Mouse (Mus musculus) bone marrow, adult 2 months (tissue): ENCODE data around the gene Trcg1.

Source experiments
- CTCF ChIP-seq: fragments of 200-500 bp; IDR thresholded peaks from 2 replicates; pipeline ENCODE4 v1.5.1; 2011; ENCODE audit warnings: low read length, control low read depth; ENCODE audit not compliant: control insufficient read depth, insufficient read depth
- POLR2A ChIP-seq: fragments of 200-500 bp; IDR thresholded peaks from 2 replicates; pipeline ENCODE4 v1.6.1; 2011; ENCODE audit warnings: low read depth, mild to moderate bottlenecking, control low read depth, low read length, borderline replicate concordance; ENCODE audit not compliant: control insufficient read depth

- TF ChIP-seq POLR2A = no peak
- no peak for TF ChIP-seq CTCF
Observed at GRCm38 (mm10) chr9:57267421-57267820, 31.1 kb downstream of the Trcg1 start.
